Mouse (Mus musculus) megakaryocyte, embryonic 14.5 days (primary cell): ENCODE measurements around the gene Meis1.

ENCODE experiments used
- FLI1 ChIP-seq: IDR thresholded peaks from 2 replicates; pipeline ENCODE4 v1.6.1; 2012; ENCODE audit warnings: low read length, inconsistent platforms, mixed read lengths
- GATA1 ChIP-seq: IDR thresholded peaks from 3 replicates; pipeline ENCODE4 v1.6.1; 2012; ENCODE audit warnings: mixed read lengths, low read length, inconsistent platforms, borderline replicate concordance

DNA sequence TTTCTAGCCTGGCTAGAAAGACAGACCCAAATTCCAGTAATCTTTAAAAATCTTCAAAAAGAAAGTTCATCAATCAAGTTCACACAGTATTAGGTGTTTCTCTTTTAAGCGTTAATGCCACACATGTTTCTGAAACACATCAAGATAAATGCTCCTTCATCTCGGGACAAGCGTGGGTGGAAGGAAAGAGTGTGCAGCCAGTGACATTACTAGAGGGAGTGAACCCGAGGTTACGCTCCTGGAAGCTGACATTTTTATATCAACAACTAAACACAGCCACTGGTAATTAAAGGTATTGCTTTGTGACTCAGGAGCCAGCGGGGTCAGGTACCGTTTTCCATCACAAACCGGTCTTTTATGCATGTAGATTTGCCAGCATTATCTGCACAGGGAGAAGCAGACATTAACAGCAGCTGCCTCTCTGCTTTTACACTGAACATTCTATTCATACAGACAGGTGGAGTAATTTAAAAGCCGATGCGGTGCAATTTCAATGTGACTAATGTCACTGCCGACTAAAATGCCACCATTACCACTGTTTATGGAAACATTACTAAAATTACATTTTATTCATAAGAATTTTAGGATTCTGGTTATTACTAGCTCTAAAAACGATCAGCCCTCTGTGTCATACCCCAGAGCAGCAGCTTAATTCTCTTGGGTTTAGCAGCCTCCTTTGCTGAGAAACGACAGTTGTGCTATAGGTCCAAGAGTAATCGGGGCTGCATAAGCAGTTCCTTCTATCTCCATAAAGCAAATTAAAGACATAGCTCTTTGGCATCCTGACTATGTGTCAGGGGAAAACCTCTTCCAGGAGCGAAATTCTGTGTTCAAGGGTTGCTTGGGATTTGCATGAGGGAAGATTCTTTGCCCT lies 87.5 kb downstream of the Meis1 start:
- no peak for TF ChIP-seq GATA1
- TF ChIP-seq FLI1: no peak
